Mouse (Mus musculus): ENCODE data around the gene 1700021F05Rik. TPM values are rescaled to one million over a fixed set of nuclear protein-coding genes. Genes with fewer than 3 reads are reported as not detected.

Gene 1700021F05Rik
- polyA plus RNA-seq, 1 experiment from 2014 or later = 106 TPM

GRCm38 (mm10) chr10:43485751-43486268 is 55.0 kb downstream of the 1700021F05Rik start:
- ATAC-seq (replicated peaks; ENCODE audit: insufficient number of reproducible peaks, low FRiP score, low TSS enrichment) = no peak
- H3K27ac ChIP-seq (ENCODE audit: low read depth, low read length) = no peak overlapping the region
- no peaks in the 10 kb centered on the region for H3K27me3 ChIP-seq (ENCODE audit: control insufficient read depth, insufficient read depth, low read length)
- H3K4me2 ChIP-seq = no peak overlapping the region
- no peak overlapping the region for H3K9ac ChIP-seq (ENCODE audit: low read depth, low read length)
- peaks cover 46% of the 10 kb centered on the region for H3K4me1 ChIP-seq (ENCODE audit: control insufficient read depth, insufficient read depth, low read length)
- WGBS (ENCODE audit: insufficient replicate concordance) = 81% methylated on average over 6 of the region's 6 CpGs
- no peaks in the 10 kb centered on the region for H3K9me3 ChIP-seq (replicated peaks; ENCODE audit: control insufficient read depth, low read length)
- no peaks in the 10 kb centered on the region for H3K36me3 ChIP-seq (ENCODE audit: control insufficient read depth, insufficient read depth, low read length)
- H3K4me3 ChIP-seq (ENCODE audit: low read depth, low read length) = no peak overlapping the region

DNA sequence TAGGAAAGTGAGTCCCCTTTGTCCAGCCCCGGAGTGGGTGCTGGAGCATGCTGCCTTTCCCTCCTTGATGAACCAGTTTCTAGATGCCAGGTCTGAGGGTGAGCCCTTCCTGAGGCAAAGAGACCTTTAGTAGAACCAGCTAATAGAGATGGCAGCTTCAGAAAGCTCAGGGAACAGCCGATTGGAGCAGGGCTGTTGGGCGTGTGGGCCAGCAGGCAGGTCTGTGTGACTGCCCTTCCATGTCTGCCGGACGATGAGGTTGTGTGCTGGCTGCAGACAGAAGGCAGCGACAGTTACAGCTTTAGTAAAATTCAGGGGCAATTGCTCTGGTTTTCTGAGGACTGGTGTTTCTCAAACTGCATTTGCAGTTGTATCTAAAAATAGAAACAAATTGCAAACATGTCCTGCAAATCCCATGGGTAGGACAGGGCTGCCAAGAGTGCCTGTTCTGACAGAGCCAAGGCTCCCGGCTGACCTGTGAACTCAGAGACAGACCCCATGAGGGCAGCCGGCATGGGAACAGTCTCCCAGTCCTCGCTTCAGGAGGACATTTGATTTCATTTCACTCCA is 57.3 kb downstream of the 1700021F05Rik start:
- H3K36me3 ChIP-seq (ENCODE audit: control insufficient read depth, insufficient read depth, low read length) = no peaks in the 10 kb centered on the region
- no peaks in the 10 kb centered on the region for H3K9me3 ChIP-seq (replicated peaks; ENCODE audit: control insufficient read depth, low read length)
- peaks cover 28% of the 10 kb centered on the region for H3K4me1 ChIP-seq (ENCODE audit: control insufficient read depth, insufficient read depth, low read length)
- peak overlapping the region; percentile 58 for H3K4me2 ChIP-seq
- H3K27ac ChIP-seq (ENCODE audit: low read depth, low read length) = peak overlapping the region; percentile 85
- peak overlapping the region; percentile 62 for H3K9ac ChIP-seq (ENCODE audit: low read depth, low read length)
- no peak for ATAC-seq (replicated peaks; ENCODE audit: insufficient number of reproducible peaks, low FRiP score, low TSS enrichment)
- no peaks in the 10 kb centered on the region for H3K27me3 ChIP-seq (ENCODE audit: control insufficient read depth, insufficient read depth, low read length)
- H3K4me3 ChIP-seq (ENCODE audit: low read depth, low read length) = no peak overlapping the region
- 25% methylated on average over 9 of the region's 9 CpGs for WGBS (ENCODE audit: insufficient replicate concordance)

DNA sequence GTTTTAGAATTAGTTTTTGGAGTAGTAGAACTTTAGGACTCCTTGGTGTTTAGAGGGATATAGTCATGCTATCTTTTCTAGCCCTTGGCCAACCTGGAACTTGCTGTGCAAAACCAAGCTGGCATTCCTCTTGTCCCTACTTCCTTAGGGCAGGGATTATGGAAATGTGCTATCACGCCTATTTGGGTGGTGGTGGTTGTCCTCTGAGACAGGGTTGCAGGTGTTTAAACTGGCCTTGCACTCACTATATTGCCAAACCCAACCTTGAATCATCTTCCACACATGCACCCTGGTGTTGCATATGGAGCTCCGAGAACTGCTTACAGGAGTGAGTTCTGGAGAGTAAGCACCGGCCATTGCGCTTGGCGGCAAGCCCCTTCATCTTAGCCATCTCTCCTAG is 58.8 kb downstream of the 1700021F05Rik start:
- no peak overlapping the region for H3K4me2 ChIP-seq
- no peak overlapping the region for H3K4me3 ChIP-seq (ENCODE audit: low read depth, low read length)
- no peaks in the 10 kb centered on the region for H3K27me3 ChIP-seq (ENCODE audit: control insufficient read depth, insufficient read depth, low read length)
- H3K4me1 ChIP-seq (ENCODE audit: control insufficient read depth, insufficient read depth, low read length) = peaks cover 22% of the 10 kb centered on the region
- no peaks in the 10 kb centered on the region for H3K9me3 ChIP-seq (replicated peaks; ENCODE audit: control insufficient read depth, low read length)
- no peak overlapping the region for H3K27ac ChIP-seq (ENCODE audit: low read depth, low read length)
- no peaks in the 10 kb centered on the region for H3K36me3 ChIP-seq (ENCODE audit: control insufficient read depth, insufficient read depth, low read length)
- 88% methylated on average over 5 of the region's 5 CpGs for WGBS (ENCODE audit: insufficient replicate concordance)
- no peak for ATAC-seq (replicated peaks; ENCODE audit: insufficient number of reproducible peaks, low FRiP score, low TSS enrichment)
- H3K9ac ChIP-seq (ENCODE audit: low read depth, low read length) = no peak overlapping the region

DNA sequence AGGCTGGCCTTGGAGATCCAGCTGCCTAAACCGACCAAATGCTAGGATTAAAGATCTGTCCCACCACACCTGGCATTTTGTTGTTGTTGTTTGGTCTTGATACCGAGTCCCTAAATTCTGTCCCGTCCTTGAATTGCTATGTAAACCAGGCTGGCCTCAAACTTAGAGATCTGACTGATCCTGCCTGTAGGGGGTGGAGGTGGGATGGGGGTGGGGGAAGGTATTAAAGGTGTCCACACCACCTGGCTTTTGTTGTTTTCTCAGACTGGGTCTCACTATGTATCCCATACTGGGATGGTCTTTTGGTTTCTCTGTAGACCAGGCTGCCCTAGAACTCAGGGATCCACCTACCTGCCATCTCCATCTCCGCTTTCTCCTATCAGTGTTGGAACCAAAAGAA is 59.6 kb downstream of the 1700021F05Rik start:
- H3K9ac ChIP-seq (ENCODE audit: low read depth, low read length) = no peak overlapping the region
- WGBS (ENCODE audit: insufficient replicate concordance) = 41% methylated on average over 4 of the region's 4 CpGs
- H3K4me1 ChIP-seq (ENCODE audit: control insufficient read depth, insufficient read depth, low read length) = peaks cover 22% of the 10 kb centered on the region

GRCm38 (mm10) chr10:43480227-43480849 is 60.5 kb downstream of the 1700021F05Rik start:
- ATAC-seq (replicated peaks; ENCODE audit: insufficient number of reproducible peaks, low FRiP score, low TSS enrichment) = no peak
- Histone ChIP-seq H3K4me1 (ENCODE audit: control insufficient read depth, insufficient read depth, low read length) (peaks cover 22% of the 10 kb centered on the region), H3K36me3 (ENCODE audit: control insufficient read depth, insufficient read depth, low read length) (no peaks in the 10 kb centered on the region), H3K9ac (ENCODE audit: low read depth, low read length) (peak overlapping the region; percentile 95), H3K9me3 (replicated peaks; ENCODE audit: control insufficient read depth, low read length) (no peaks in the 10 kb centered on the region), H3K27me3 (ENCODE audit: control insufficient read depth, insufficient read depth, low read length) (no peaks in the 10 kb centered on the region), H3K27ac (ENCODE audit: low read depth, low read length) (peak overlapping the region; percentile 97), H3K4me3 (ENCODE audit: low read depth, low read length) (peak overlapping the region; percentile 84), H3K4me2 (peak overlapping the region; percentile 97)
- WGBS (ENCODE audit: insufficient replicate concordance) = 10% methylated on average over 13 of the region's 13 CpGs

More for the DNA sequence above, 59.6 kb downstream of the 1700021F05Rik start:
- ATAC-seq (replicated peaks; ENCODE audit: insufficient number of reproducible peaks, low FRiP score, low TSS enrichment) = no peak
- Histone ChIP-seq H3K27ac (ENCODE audit: low read depth, low read length) (no peak overlapping the region), H3K4me3 (ENCODE audit: low read depth, low read length) (no peak overlapping the region), H3K36me3 (ENCODE audit: control insufficient read depth, insufficient read depth, low read length) (no peaks in the 10 kb centered on the region), H3K9me3 (replicated peaks; ENCODE audit: control insufficient read depth, low read length) (no peaks in the 10 kb centered on the region), H3K4me2 (no peak overlapping the region), H3K27me3 (ENCODE audit: control insufficient read depth, insufficient read depth, low read length) (no peaks in the 10 kb centered on the region)

DNA sequence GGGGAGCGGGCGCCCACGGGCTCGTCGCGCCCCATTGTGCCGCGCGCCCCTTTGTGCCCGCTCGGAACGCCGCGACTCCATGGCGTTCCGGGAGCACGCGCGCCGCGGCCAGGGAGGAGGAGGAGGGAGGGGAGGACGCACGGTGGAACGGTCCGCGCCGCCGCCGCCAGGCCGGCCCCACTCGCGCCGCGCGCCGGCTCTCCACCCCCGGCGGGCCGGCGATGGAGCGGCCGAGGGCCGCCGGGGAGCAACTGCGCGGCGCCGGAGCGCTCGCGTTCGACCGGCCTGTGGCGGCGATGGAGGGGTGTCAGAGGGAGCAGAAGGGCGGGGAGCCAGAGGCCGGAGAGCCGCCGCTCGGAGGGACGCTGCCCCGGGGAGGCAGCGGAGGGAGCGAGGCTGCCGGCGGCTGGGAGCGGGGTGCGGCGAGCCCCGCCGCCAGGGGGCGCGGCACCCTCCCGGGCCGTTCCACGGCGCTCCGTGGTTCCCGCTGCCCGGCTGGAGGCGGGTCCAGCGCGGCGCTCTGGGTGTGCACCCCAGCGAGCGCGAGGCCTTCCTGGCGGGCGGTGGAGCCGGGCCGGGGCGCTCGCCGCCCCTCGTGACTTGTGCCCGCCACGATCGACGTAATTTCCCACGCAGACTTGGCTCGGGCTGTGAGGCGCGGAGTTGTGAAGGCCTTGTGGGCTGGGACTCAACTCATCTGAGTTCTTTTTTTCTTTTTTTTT is 61.2 kb downstream of the 1700021F05Rik start:
- Histone ChIP-seq H3K27me3 (ENCODE audit: control insufficient read depth, insufficient read depth, low read length) (no peaks in the 10 kb centered on the region), H3K9ac (ENCODE audit: low read depth, low read length) (peak overlapping the region; percentile 95), H3K27ac (ENCODE audit: low read depth, low read length) (peak overlapping the region; percentile 97), H3K4me3 (ENCODE audit: low read depth, low read length) (peak overlapping the region; percentile 84), H3K9me3 (replicated peaks; ENCODE audit: control insufficient read depth, low read length) (no peaks in the 10 kb centered on the region), H3K4me1 (ENCODE audit: control insufficient read depth, insufficient read depth, low read length) (peaks cover 22% of the 10 kb centered on the region), H3K4me2 (peak overlapping the region; percentile 97), H3K36me3 (ENCODE audit: control insufficient read depth, insufficient read depth, low read length) (no peaks in the 10 kb centered on the region)
- WGBS (ENCODE audit: insufficient replicate concordance) = under 1% methylated on average over 91 of the region's 103 CpGs
- ATAC-seq (replicated peaks; ENCODE audit: insufficient number of reproducible peaks, low FRiP score, low TSS enrichment) = peak; percentile 88

DNA sequence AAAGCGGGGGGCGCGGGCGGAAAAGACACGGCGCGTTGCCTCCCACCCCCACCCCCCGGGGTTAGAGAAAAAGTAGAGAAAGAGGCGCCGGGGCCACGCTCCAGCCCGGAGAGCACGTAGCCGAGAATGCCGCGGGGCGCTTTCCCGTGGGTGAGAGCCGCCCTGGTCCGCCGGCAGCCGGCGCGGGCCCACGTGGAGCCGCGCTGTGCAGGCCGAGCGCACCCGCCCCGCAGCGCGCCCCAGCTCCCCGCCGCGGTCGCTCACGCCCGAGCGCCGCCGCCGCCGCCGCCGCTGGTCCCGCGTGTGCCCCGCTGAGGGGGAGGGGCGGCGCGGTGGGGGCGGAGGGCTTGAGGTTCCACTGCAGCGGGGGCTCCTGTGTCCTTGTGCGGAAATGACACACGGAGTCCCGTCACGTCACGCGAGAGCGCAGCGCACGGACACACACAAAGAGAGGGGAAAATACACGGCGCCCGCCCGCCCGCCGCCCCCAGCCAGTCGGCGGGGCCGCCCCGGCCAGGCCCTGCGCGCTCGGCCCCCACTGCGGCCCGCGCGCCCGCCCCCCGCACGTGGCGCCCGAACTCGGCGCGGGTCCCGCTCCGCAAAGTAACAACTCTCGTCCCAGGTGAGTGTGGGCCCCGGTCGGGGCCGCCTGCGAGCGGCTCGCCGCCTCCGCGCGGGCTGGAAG is 61.9 kb downstream of the 1700021F05Rik start, which contains the start of gene Bend3:
Gene Bend3, plus strand, starts transcription at position 81 of the 685 bp plus-strand sequence.
- peaks cover 18% of the 10 kb centered on the region for H3K4me1 ChIP-seq (ENCODE audit: control insufficient read depth, insufficient read depth, low read length)
- H3K4me2 ChIP-seq = peak within 1 kb of the TSS; percentile 97
- H3K9me3 ChIP-seq (replicated peaks; ENCODE audit: control insufficient read depth, low read length) = no peaks in the 10 kb centered on the region
- H3K4me3 ChIP-seq (ENCODE audit: low read depth, low read length) = peak within 1 kb of the TSS; percentile 84
- peak; percentile 59 for ATAC-seq (replicated peaks; ENCODE audit: insufficient number of reproducible peaks, low FRiP score, low TSS enrichment)
- H3K27ac ChIP-seq (ENCODE audit: low read depth, low read length) = peak within 1 kb of the TSS; percentile 97
- H3K9ac ChIP-seq (ENCODE audit: low read depth, low read length) = peak within 1 kb of the TSS; percentile 95
- H3K27me3 ChIP-seq (ENCODE audit: control insufficient read depth, insufficient read depth, low read length) = no peaks in the 10 kb centered on the region
- whole genome bisulfite sequencing (ENCODE audit: insufficient replicate concordance) = under 1% methylated on average over 77 of the region's 101 CpGs
- no peaks in the 10 kb centered on the region for H3K36me3 ChIP-seq (ENCODE audit: control insufficient read depth, insufficient read depth, low read length)

Measured in heart, embryonic 11.5 days (tissue).